Mouse (Mus musculus) layer of hippocampus, postnatal 25 days (tissue): Measurements from ENCODE around the gene Prkce. TPM values are rescaled to one million over a fixed set of nuclear protein-coding genes. Genes with fewer than 3 reads are reported as not detected.

ENCODE experiments used
- DNase-seq, 2 experiments: peaks; one replicate each; pipeline ENCODE4 v3.0.0; 2022; ENCODE audit warnings: mixed read lengths in 2 of 2, low spot score in 1 of 2; ENCODE audit errors: extremely low spot score in 1 of 2
- total RNA-seq, 2 experiments: library from RNA; stranded (reverse); gene quantifications; 2 replicates each; pipeline ENCODE4 v1.2.3; 2021

The Prkce gene
- total RNA-seq, 2 experiments from 2014 or later, result 388 to 432 TPM

- no peak for DNase-seq
Measured at GRCm38 (mm10) chr17:86170164-86170958, 2.8 kb downstream of the Prkce start.

GRCm38 (mm10) chr17:86175516-86175915 lies 7.9 kb downstream of the Prkce start:
- DNase-seq, result no peak

- no peak for DNase-seq
Measured at GRCm38 (mm10) chr17:86176722-86177121, 9.1 kb downstream of the Prkce start.

GRCm38 (mm10) chr17:86183788-86184187 lies 16.2 kb downstream of the Prkce start:
- DNase-seq, result no peak

GRCm38 (mm10) chr17:86184552-86185209 lies 17.1 kb downstream of the Prkce start:
- no peak for DNase-seq

GRCm38 (mm10) chr17:86185584-86185983 lies 18.0 kb downstream of the Prkce start:
- DNase-seq, result no peak

GRCm38 (mm10) chr17:86187777-86188176 lies 20.2 kb downstream of the Prkce start:
- no peak for DNase-seq

- DNase-seq, result no peak
Measured at GRCm38 (mm10) chr17:86193979-86194378, 26.4 kb downstream of the Prkce start.

- no peak for DNase-seq
Measured at GRCm38 (mm10) chr17:86194921-86195320, 27.3 kb downstream of the Prkce start.

- DNase-seq, result no peak
Measured at GRCm38 (mm10) chr17:86198496-86199465, 31.2 kb downstream of the Prkce start.

GRCm38 (mm10) chr17:86201981-86202380 lies 34.4 kb downstream of the Prkce start:
- no peak for DNase-seq

- DNase-seq, result no peak
Measured at GRCm38 (mm10) chr17:86202972-86203371, 35.4 kb downstream of the Prkce start.

GRCm38 (mm10) chr17:86203531-86204450 lies 36.2 kb downstream of the Prkce start:
- DNase-seq, result no peak

GRCm38 (mm10) chr17:86206289-86206688 lies 38.7 kb downstream of the Prkce start:
- no peak for DNase-seq

GRCm38 (mm10) chr17:86208057-86208820 lies 40.7 kb downstream of the Prkce start:
- no peak for DNase-seq

- no peak for DNase-seq
Measured at GRCm38 (mm10) chr17:86208821-86209186, 41.2 kb downstream of the Prkce start.

GRCm38 (mm10) chr17:86209680-86210251 lies 42.2 kb downstream of the Prkce start:
- no peak for DNase-seq

- no peak for DNase-seq
Measured at GRCm38 (mm10) chr17:86212204-86212603, 44.6 kb downstream of the Prkce start.

GRCm38 (mm10) chr17:86214285-86214684 lies 46.7 kb downstream of the Prkce start:
- DNase-seq, result no peak
